Mouse (Mus musculus): ENCODE measurements around the gene Ccnc. TPM values are rescaled to one million over a fixed set of nuclear protein-coding genes. Genes with fewer than 3 reads are reported as not detected.
A peak's percentile ranks its signal among the peaks of the same experiment; 100 is the strongest.
"Not testable (repeated sequence)": the region's sequence is repeated elsewhere in the genome, so short reads cannot be mapped to it uniquely, and the experiment has no call there.

Gene Ccnc
- polyA plus RNA-seq, 1 experiment = 49.6 TPM

DNA sequence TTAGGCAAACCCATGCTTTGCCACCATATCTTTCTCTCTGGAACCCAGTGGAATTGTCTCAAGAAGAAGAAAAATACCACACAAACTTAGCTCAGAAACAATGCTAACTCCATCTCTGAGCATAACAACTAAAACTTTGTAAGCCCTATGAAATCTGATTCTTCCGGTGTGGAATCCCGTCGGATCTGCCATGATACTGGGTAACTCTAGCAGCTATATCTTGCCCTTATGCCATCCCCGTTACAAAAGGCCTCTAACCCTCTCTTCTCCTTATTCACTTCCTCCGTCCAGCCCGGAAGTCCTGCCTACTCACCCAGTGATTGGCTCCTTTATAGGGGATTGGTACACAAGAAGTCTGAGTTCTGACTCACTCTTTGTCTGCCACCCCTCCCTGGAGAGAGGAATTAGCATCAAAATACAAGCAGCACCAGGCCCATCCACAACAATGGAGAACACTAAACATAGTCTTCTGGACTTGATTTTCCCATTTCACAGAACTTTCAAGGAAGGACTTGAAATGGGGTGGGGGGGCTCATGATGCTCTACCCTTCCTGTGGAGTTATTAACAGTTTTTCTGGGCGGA lies 4.7 kb upstream of the Ccnc start:
- no peaks in the 10 kb centered on the region for H3K4me1 ChIP-seq (ENCODE audit: control insufficient read depth, insufficient read depth, low read length)

GRCm38 (mm10) chr4:21726912-21727614 lies 438 bp upstream of the Ccnc start:
- no peak for TF ChIP-seq CTCF (IDR thresholded peaks at IDR 0.05; ENCODE audit: borderline replicate concordance, insufficient read depth, low read length)
- TF ChIP-seq POLR2A (IDR thresholded peaks at IDR 0.05; ENCODE audit: low read depth, low read length) = no peak
- H3K27ac ChIP-seq (ENCODE audit: insufficient read depth, low read length) = peak overlapping the region; percentile 55
- H3K4me1 ChIP-seq (ENCODE audit: control insufficient read depth, insufficient read depth, low read length) = no peaks in the 10 kb centered on the region
- peak overlapping the region; percentile 45 for H3K4me3 ChIP-seq (ENCODE audit: insufficient read depth, low read length)

More for the DNA sequence above, 4.7 kb upstream of the Ccnc start:
- Histone ChIP-seq H3K4me3 (ENCODE audit: insufficient read depth, low read length) (no peak overlapping the region), H3K27ac (ENCODE audit: insufficient read depth, low read length) (no peak overlapping the region)
- no peak for TF ChIP-seq CTCF (IDR thresholded peaks at IDR 0.05; ENCODE audit: borderline replicate concordance, insufficient read depth, low read length)
- no peak for TF ChIP-seq POLR2A (IDR thresholded peaks at IDR 0.05; ENCODE audit: low read depth, low read length)

GRCm38 (mm10) chr4:21739169-21739568 lies 11.7 kb downstream of the Ccnc start:
- no peak overlapping the region for H3K27ac ChIP-seq (ENCODE audit: insufficient read depth, low read length)
- H3K4me3 ChIP-seq (ENCODE audit: insufficient read depth, low read length) = no peak overlapping the region
- H3K4me1 ChIP-seq (ENCODE audit: control insufficient read depth, insufficient read depth, low read length) = no peaks in the 10 kb centered on the region
- TF ChIP-seq CTCF (IDR thresholded peaks at IDR 0.05; ENCODE audit: borderline replicate concordance, insufficient read depth, low read length) = no peak
- no peak for TF ChIP-seq POLR2A (IDR thresholded peaks at IDR 0.05; ENCODE audit: low read depth, low read length)

GRCm38 (mm10) chr4:21744142-21744541 lies 16.6 kb downstream of the Ccnc start:
- not testable (repeated sequence) for H3K4me1 ChIP-seq (ENCODE audit: control insufficient read depth, insufficient read depth, low read length); H3K4me3 ChIP-seq (ENCODE audit: insufficient read depth, low read length); H3K27ac ChIP-seq (ENCODE audit: insufficient read depth, low read length)

GRCm38 (mm10) chr4:21745723-21746122 lies 18.2 kb downstream of the Ccnc start:
- Histone ChIP-seq H3K4me3 (ENCODE audit: insufficient read depth, low read length) (no peak overlapping the region), H3K4me1 (ENCODE audit: control insufficient read depth, insufficient read depth, low read length) (no peaks in the 10 kb centered on the region), H3K27ac (ENCODE audit: insufficient read depth, low read length) (no peak overlapping the region)
- TF ChIP-seq POLR2A (IDR thresholded peaks at IDR 0.05; ENCODE audit: low read depth, low read length) = no peak
- no peak for TF ChIP-seq CTCF (IDR thresholded peaks at IDR 0.05; ENCODE audit: borderline replicate concordance, insufficient read depth, low read length)

DNA sequence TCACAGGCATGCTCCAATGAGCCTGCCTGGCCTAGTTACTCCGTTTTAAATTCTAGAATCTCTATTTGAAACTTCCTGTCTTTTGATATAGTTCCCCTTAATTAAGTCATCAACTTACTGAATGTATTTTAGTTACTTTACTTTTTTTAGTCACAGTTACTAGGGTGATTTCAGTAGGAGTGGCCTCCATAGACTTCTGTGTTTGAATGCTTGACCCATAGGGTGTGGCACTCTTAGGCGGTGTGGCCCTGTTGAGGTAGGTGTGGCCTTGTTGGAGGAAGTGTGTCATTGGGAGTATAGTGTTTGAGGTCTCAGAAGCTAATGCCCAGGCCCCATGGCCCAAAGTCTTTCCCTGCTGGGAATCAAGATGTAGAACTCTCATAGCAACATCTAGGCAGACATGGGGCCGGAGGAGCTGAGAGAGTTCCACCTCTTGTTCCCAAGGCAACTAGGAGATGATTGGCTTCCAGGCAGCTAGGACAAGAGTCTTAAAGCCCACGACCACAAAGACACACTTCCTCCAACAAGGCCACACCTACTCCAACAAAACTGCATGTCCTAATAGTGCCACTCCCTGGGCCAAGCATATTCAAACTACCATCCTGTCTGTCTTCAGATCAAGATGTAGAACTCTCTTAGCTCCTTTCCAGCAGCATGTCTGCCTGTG lies 27.8 kb downstream of the Ccnc start:
- Histone ChIP-seq H3K27ac (ENCODE audit: insufficient read depth, low read length) (no peak overlapping the region), H3K4me1 (ENCODE audit: control insufficient read depth, insufficient read depth, low read length) (no peaks in the 10 kb centered on the region), H3K4me3 (ENCODE audit: insufficient read depth, low read length) (no peak overlapping the region)
- TF ChIP-seq CTCF (IDR thresholded peaks at IDR 0.05; ENCODE audit: borderline replicate concordance, insufficient read depth, low read length) = no peak
- TF ChIP-seq POLR2A (IDR thresholded peaks at IDR 0.05; ENCODE audit: low read depth, low read length) = no peak

GRCm38 (mm10) chr4:21758860-21759259 lies 31.4 kb downstream of the Ccnc start:
- H3K27ac ChIP-seq (ENCODE audit: insufficient read depth, low read length) = no peak overlapping the region
- no peak overlapping the region for H3K4me3 ChIP-seq (ENCODE audit: insufficient read depth, low read length)
- no peak for TF ChIP-seq POLR2A (IDR thresholded peaks at IDR 0.05; ENCODE audit: low read depth, low read length)
- no peak for TF ChIP-seq CTCF (IDR thresholded peaks at IDR 0.05; ENCODE audit: borderline replicate concordance, insufficient read depth, low read length)
- H3K4me1 ChIP-seq (ENCODE audit: control insufficient read depth, insufficient read depth, low read length) = no peaks in the 10 kb centered on the region

DNA sequence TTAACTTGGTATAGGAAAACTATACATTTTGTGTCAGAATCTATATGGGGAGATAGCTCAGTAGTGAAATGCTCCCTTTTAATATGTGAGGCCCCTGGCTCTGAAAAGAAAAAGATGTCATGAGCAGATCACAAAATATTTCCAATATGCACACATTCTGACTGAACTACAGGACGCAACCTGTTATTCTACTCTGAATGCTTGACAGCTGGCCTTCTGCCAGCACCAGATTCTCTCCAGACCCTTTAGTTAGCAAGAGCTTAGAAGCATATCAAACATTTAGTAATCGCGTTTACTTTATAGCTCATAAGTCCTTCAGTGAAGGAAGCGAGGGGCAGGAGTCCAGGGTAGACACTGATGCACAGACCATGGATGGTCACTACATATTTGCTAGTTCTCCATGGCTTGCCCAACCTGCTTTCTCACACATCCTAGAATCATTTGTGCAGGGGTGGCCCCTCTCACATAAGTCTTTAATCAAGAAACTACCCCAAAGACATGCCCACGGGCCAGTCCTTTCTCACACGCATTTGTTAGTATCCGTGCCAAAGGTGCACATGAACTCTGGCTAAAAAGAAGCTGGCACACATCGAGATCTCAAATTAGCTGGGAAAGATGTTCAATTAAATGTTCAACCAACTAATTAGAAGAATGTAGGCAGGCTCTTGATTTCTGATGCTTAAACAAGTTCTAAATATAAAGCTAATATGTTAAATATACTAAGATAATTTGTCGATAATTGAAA lies 34.1 kb downstream of the Ccnc start:
- H3K27ac ChIP-seq (ENCODE audit: insufficient read depth, low read length) = no peak overlapping the region
- TF ChIP-seq CTCF (IDR thresholded peaks at IDR 0.05; ENCODE audit: borderline replicate concordance, insufficient read depth, low read length) (no peak), POLR2A (IDR thresholded peaks at IDR 0.05; ENCODE audit: low read depth, low read length) (no peak)
- H3K4me3 ChIP-seq (ENCODE audit: insufficient read depth, low read length) = no peak overlapping the region
- H3K4me1 ChIP-seq (ENCODE audit: control insufficient read depth, insufficient read depth, low read length) = no peaks in the 10 kb centered on the region

GRCm38 (mm10) chr4:21763827-21764226 lies 36.3 kb downstream of the Ccnc start:
- H3K27ac ChIP-seq (ENCODE audit: insufficient read depth, low read length) = no peak overlapping the region
- TF ChIP-seq POLR2A (IDR thresholded peaks at IDR 0.05; ENCODE audit: low read depth, low read length) (no peak), CTCF (IDR thresholded peaks at IDR 0.05; ENCODE audit: borderline replicate concordance, insufficient read depth, low read length) (no peak)

More at GRCm38 (mm10) chr4:21763827-21764226, 36.3 kb downstream of the Ccnc start:
- H3K4me3 ChIP-seq (ENCODE audit: insufficient read depth, low read length) = no peak overlapping the region
- H3K4me1 ChIP-seq (ENCODE audit: control insufficient read depth, insufficient read depth, low read length) = no peaks in the 10 kb centered on the region

Measured in embryonic fibroblast, embryonic 13.5 days (primary cell).